Mouse (Mus musculus) MN1 (cell line): ENCODE measurements around the gene Svep1.

Experiments used
- DNase-seq: peaks from one replicate; pipeline ENCODE4 v3.0.0-alpha.2; 2016; ENCODE audit warnings: low spot score

Svep1 gene

GRCm38 (mm10) chr4:58170430-58170829 lies 36.2 kb downstream of the Svep1 start:
- DNase-seq, result no peak

- no peak for DNase-seq
Measured at GRCm38 (mm10) chr4:58169918-58170317, 36.7 kb downstream of the Svep1 start.

GRCm38 (mm10) chr4:58168366-58168765 lies 38.3 kb downstream of the Svep1 start:
- DNase-seq, result no peak

GRCm38 (mm10) chr4:58165711-58166110 lies 40.9 kb downstream of the Svep1 start:
- DNase-seq, result no peak

GRCm38 (mm10) chr4:58161901-58162300 lies 44.8 kb downstream of the Svep1 start:
- no peak for DNase-seq

- DNase-seq, result no peak
Measured at GRCm38 (mm10) chr4:58159564-58159963, 47.1 kb downstream of the Svep1 start.

- DNase-seq, result no peak
Measured at GRCm38 (mm10) chr4:58150301-58150700, 56.4 kb downstream of the Svep1 start.

GRCm38 (mm10) chr4:58149186-58149585 lies 57.5 kb downstream of the Svep1 start:
- DNase-seq, result no peak

- DNase-seq, result no peak
Measured at GRCm38 (mm10) chr4:58148547-58148946, 58.1 kb downstream of the Svep1 start.

- no peak for DNase-seq
Measured at GRCm38 (mm10) chr4:58146676-58147075, 60.0 kb downstream of the Svep1 start.

- DNase-seq, result no peak
Measured at GRCm38 (mm10) chr4:58139764-58140556, 66.7 kb downstream of the Svep1 start.

- DNase-seq, result no peak
Measured at GRCm38 (mm10) chr4:58139241-58139640, 67.4 kb downstream of the Svep1 start.

- no peak for DNase-seq
Measured at GRCm38 (mm10) chr4:58133610-58134309, 72.9 kb downstream of the Svep1 start.

- no peak for DNase-seq
Measured at GRCm38 (mm10) chr4:58129844-58130243, 76.8 kb downstream of the Svep1 start.

- no peak for DNase-seq
Measured at GRCm38 (mm10) chr4:58127024-58127423, 79.6 kb downstream of the Svep1 start.

GRCm38 (mm10) chr4:58115452-58115851 lies 91.2 kb downstream of the Svep1 start:
- DNase-seq, result no peak

- no peak for DNase-seq
Measured at GRCm38 (mm10) chr4:58111008-58111407, 95.7 kb downstream of the Svep1 start.

- DNase-seq, result no peak
Measured at GRCm38 (mm10) chr4:58109793-58110192, 96.9 kb downstream of the Svep1 start.

GRCm38 (mm10) chr4:58108364-58108763 lies 98.3 kb downstream of the Svep1 start:
- no peak for DNase-seq

GRCm38 (mm10) chr4:58097732-58098131 lies 108.9 kb downstream of the Svep1 start:
- DNase-seq, result no peak

GRCm38 (mm10) chr4:58086738-58087137 lies 119.9 kb downstream of the Svep1 start:
- no peak for DNase-seq

GRCm38 (mm10) chr4:58086151-58086550 lies 120.5 kb downstream of the Svep1 start:
- no peak for DNase-seq

- no peak for DNase-seq
Measured at GRCm38 (mm10) chr4:58085340-58085739, 121.3 kb downstream of the Svep1 start.
